Mouse (Mus musculus) neural tube, embryonic 11.5 days (tissue): ENCODE results near the gene Pde1c. TPM values are rescaled to one million over a fixed set of nuclear protein-coding genes. Genes with fewer than 3 reads are reported as not detected.

Experiments used
- ATAC-seq: fragments of 200-750 bp; cut with Nextera tagmentation; 2 replicates; pipeline ENCODE4 v1.8.0; 2017; ENCODE audit warnings: moderate number of reproducible peaks, mild to moderate bottlenecking, moderate TSS enrichment, moderate library complexity; ENCODE audit not compliant: insufficient read depth, low FRiP score, low TSS enrichment
- DNase-seq: peaks from one replicate; pipeline ENCODE4 v3.0.0-alpha.2; 2015; ENCODE audit warnings: low spot score
- H3K27ac ChIP-seq: fragments of 300-500 bp; sonication (generic); 2 replicates; pipeline ENCODE4 v1.5.1; 2014; ENCODE audit warnings: low read depth, mild to moderate bottlenecking, low read length
- H3K27me3 ChIP-seq: fragments of 300-500 bp; sonication (generic); 2 replicates; pipeline ENCODE4 v1.6.1; 2014; ENCODE audit warnings: mild to moderate bottlenecking, low read length, mixed read lengths; ENCODE audit not compliant: control insufficient read depth, insufficient read depth
- H3K36me3 ChIP-seq: fragments of 300-500 bp; sonication (generic); 2 replicates; pipeline ENCODE4 v1.6.1; 2014; ENCODE audit warnings: mild to moderate bottlenecking, low read length, moderate library complexity, mixed read lengths; ENCODE audit not compliant: control insufficient read depth, insufficient read depth
- H3K4me1 ChIP-seq: fragments of 300-500 bp; sonication (generic); 2 replicates; pipeline ENCODE4 v1.6.1; 2014; ENCODE audit warnings: low read length, mixed read lengths; ENCODE audit not compliant: control insufficient read depth, insufficient read depth
- H3K4me2 ChIP-seq: fragments of 300-500 bp; sonication (generic); 2 replicates; pipeline ENCODE4 v1.6.1; 2014; ENCODE audit warnings: low read depth, mild to moderate bottlenecking, moderate library complexity
- H3K4me3 ChIP-seq: fragments of 300-500 bp; sonication (generic); 2 replicates; pipeline ENCODE4 v1.5.1; 2014; ENCODE audit warnings: low read depth, low read length
- H3K9ac ChIP-seq: fragments of 300-500 bp; sonication (generic); 2 replicates; pipeline ENCODE4 v1.6.1; 2014; ENCODE audit warnings: mild to moderate bottlenecking, low read length
- H3K9me3 ChIP-seq: fragments of 300-500 bp; sonication (generic); 2 replicates; pipeline ENCODE4 v1.6.1; 2016; ENCODE audit warnings: low read length; ENCODE audit not compliant: control insufficient read depth
- WGBS: fragments of 180-500 bp; shearing (Covaris S2); extraction: QIAGEN DNeasy Blood & Tissue Kit; methylation state at CpG from one replicate; pipeline ENCODE4 v1.1.7; 2014; 5-methylcytosine and 5-hydroxymethylcytosine counted together
- polyA plus RNA-seq: library from polyadenylated mRNA; unstranded; fragments of >200 nt; fragmentation: Nextera tagmentation; extraction: Ambion mirVana; gene quantifications from 2 replicates; pipeline ENCODE4 v1.2.1, GENCODE M21; 2014

Gene Pde1c
- polyA plus RNA-seq, 1 experiment from 2014 or later: 2.9 TPM

- no peak overlapping the region for H3K4me3 ChIP-seq
- 0 out of 2 replicates have a peak, but pooled peaks cover 4% of the 10 kb centered on the region for H3K4me1 ChIP-seq
- no peak overlapping the region for H3K4me2 ChIP-seq
- 89% methylated on average over 6 of the region's 6 CpGs for WGBS
- H3K9me3 ChIP-seq: no peaks in the 10 kb centered on the region
- no peak overlapping the region for H3K27ac ChIP-seq
- H3K27me3 ChIP-seq: no peaks in the 10 kb centered on the region
- no peak for DNase-seq
- ATAC-seq: no peak
- no peaks in the 10 kb centered on the region for H3K36me3 ChIP-seq
- no peak overlapping the region for H3K9ac ChIP-seq
These were observed 237.5 kb downstream of the Pde1c start for GRCm38 (mm10) chr6:56331432-56331831.

GRCm38 (mm10) chr6:56328103-56328502, 240.8 kb downstream of the Pde1c start:
- H3K4me2 ChIP-seq: no peak overlapping the region
- ATAC-seq: peak; percentile 48
- H3K9me3 ChIP-seq: no peaks in the 10 kb centered on the region
- no peak overlapping the region for H3K4me3 ChIP-seq
- 53% methylated on average over 1 of the region's 1 CpGs for WGBS
- H3K27ac ChIP-seq: no peak overlapping the region
- no peak overlapping the region for H3K9ac ChIP-seq
- 0 out of 2 replicates have a peak, but pooled peaks cover 4% of the 10 kb centered on the region for H3K4me1 ChIP-seq
- DNase-seq: no peak
- H3K27me3 ChIP-seq: no peaks in the 10 kb centered on the region
- no peaks in the 10 kb centered on the region for H3K36me3 ChIP-seq

- ATAC-seq (no peak), DNase-seq (no peak)
- Histone ChIP-seq H3K4me1 (no peaks in the 10 kb centered on the region), H3K4me3 (no peak overlapping the region), H3K27me3 (no peaks in the 10 kb centered on the region), H3K27ac (no peak overlapping the region), H3K4me2 (no peak overlapping the region), H3K9ac (no peak overlapping the region), H3K9me3 (no peaks in the 10 kb centered on the region), H3K36me3 (no peaks in the 10 kb centered on the region)
- WGBS: 23% methylated on average over 3 of the region's 3 CpGs
These were observed 246.1 kb downstream of the Pde1c start for GRCm38 (mm10) chr6:56322799-56323198.

GRCm38 (mm10) chr6:56310318-56310717, 258.6 kb downstream of the Pde1c start:
- DNase-seq (no peak), ATAC-seq (no peak)
- Histone ChIP-seq H3K9ac (no peak overlapping the region), H3K9me3 (no peaks in the 10 kb centered on the region), H3K4me1 (no peaks in the 10 kb centered on the region), H3K27me3 (no peaks in the 10 kb centered on the region), H3K36me3 (no peaks in the 10 kb centered on the region), H3K27ac (no peak overlapping the region), H3K4me3 (no peak overlapping the region), H3K4me2 (no peak overlapping the region)

- H3K9me3 ChIP-seq: no peaks in the 10 kb centered on the region
- H3K9ac ChIP-seq: no peak overlapping the region
- no peak overlapping the region for H3K4me2 ChIP-seq
- H3K36me3 ChIP-seq: no peaks in the 10 kb centered on the region
- H3K4me3 ChIP-seq: no peak overlapping the region
- 93% methylated on average over 2 of the region's 2 CpGs for WGBS
- no peak overlapping the region for H3K27ac ChIP-seq
- ATAC-seq (no peak), DNase-seq (no peak)
- no peaks in the 10 kb centered on the region for H3K27me3 ChIP-seq
- H3K4me1 ChIP-seq: no peaks in the 10 kb centered on the region
These were observed 262.8 kb downstream of the Pde1c start for GRCm38 (mm10) chr6:56306066-56306465.

- Histone ChIP-seq H3K9me3 (no peaks in the 10 kb centered on the region), H3K27me3 (no peaks in the 10 kb centered on the region), H3K9ac (no peak overlapping the region), H3K36me3 (no peaks in the 10 kb centered on the region), H3K27ac (no peak overlapping the region), H3K4me2 (no peak overlapping the region), H3K4me3 (no peak overlapping the region), H3K4me1 (no peaks in the 10 kb centered on the region)
- no peak for DNase-seq
- ATAC-seq: no peak
- WGBS: 50% methylated on average over 1 of the region's 1 CpGs
These were observed 276.7 kb downstream of the Pde1c start for GRCm38 (mm10) chr6:56292176-56292575.

- DNase-seq: no peak
- no peaks in the 10 kb centered on the region for H3K27me3 ChIP-seq
- 77% methylated on average over 2 of the region's 2 CpGs for WGBS
- H3K9me3 ChIP-seq: no peaks in the 10 kb centered on the region
- H3K9ac ChIP-seq: no peak overlapping the region
- no peak for ATAC-seq
- H3K4me2 ChIP-seq: no peak overlapping the region
- H3K27ac ChIP-seq: no peak overlapping the region
- H3K36me3 ChIP-seq: no peaks in the 10 kb centered on the region
- H3K4me3 ChIP-seq: no peak overlapping the region
- no peaks in the 10 kb centered on the region for H3K4me1 ChIP-seq
These were observed 279.6 kb downstream of the Pde1c start for GRCm38 (mm10) chr6:56289307-56289706.

- Histone ChIP-seq H3K36me3 (no peaks in the 10 kb centered on the region), H3K4me3 (no peak overlapping the region), H3K9ac (no peak overlapping the region), H3K4me1 (no peaks in the 10 kb centered on the region), H3K27ac (no peak overlapping the region), H3K27me3 (no peaks in the 10 kb centered on the region), H3K4me2 (no peak overlapping the region), H3K9me3 (no peaks in the 10 kb centered on the region)
- 92% methylated on average over 4 of the region's 4 CpGs for WGBS
- DNase-seq (no peak), ATAC-seq (no peak)
These were observed 284.1 kb downstream of the Pde1c start for GRCm38 (mm10) chr6:56284821-56285220.

GRCm38 (mm10) chr6:56275461-56275860, 293.4 kb downstream of the Pde1c start:
- H3K9ac ChIP-seq: no peak overlapping the region
- H3K9me3 ChIP-seq: no peaks in the 10 kb centered on the region
- H3K4me3 ChIP-seq: no peak overlapping the region
- H3K4me2 ChIP-seq: no peak overlapping the region
- DNase-seq: no peak
- H3K27me3 ChIP-seq: no peaks in the 10 kb centered on the region
- no peak overlapping the region for H3K27ac ChIP-seq
- H3K4me1 ChIP-seq: no peaks in the 10 kb centered on the region
- WGBS: 83% methylated on average over 1 of the region's 1 CpGs
- no peak for ATAC-seq
- no peaks in the 10 kb centered on the region for H3K36me3 ChIP-seq
